Comparison of ENCODE assay signal across 8 mouse cellular contexts in the genomic region with DNA sequence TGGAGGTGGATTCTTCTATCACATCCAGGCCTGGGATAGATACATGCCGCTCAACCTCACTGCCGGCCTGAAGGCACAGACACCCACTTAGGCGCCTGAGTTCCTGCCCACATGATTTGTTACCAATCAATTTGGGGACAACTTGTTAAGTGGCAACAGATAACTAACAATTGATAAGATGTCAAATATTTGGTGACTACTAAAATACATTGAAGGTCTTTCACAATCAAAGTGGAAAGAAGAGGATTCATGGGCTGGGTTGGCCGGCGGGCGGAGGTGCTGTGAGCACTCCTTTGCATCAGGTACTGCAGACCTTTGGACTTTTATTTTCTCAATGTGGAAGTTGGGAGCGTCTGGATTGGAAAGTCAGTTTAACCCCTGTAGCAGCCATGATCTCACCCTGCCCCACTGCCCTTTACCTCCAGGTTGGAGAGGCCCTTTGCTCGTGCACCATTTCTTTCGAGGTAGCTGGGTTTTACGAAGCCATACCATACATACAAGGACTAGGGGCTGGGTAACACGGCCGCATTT.
DNase-seq lines count a peak whose midpoint lies in the region; ATAC-seq and TF ChIP-seq lines count a peak whose summit lies in the region.

No protein-coding gene starts in this region.

- H3K9me3 ChIP-seq in liver, embryonic 12.5 days (replicated peaks), result no peaks in the 10 kb centered on the region

- no peaks in the 10 kb centered on the region for H3K4me1 ChIP-seq in cerebellum, adult 2 months (ENCODE audit: control insufficient read depth, insufficient read depth, low read length)
- peaks cover 11% of the 10 kb centered on the region for H3K4me1 ChIP-seq in testis, adult 2 months (ENCODE audit: control insufficient read depth, insufficient read depth, low read length)
- peaks cover 39% of the 10 kb centered on the region for H3K4me1 ChIP-seq in liver, embryonic 12.5 days

- H3K4me3 ChIP-seq in cerebellum, adult 2 months (replicated peaks; ENCODE audit: insufficient read depth, low read depth, low read length), result peak overlapping the region; percentile 1
- H3K4me3 ChIP-seq in testis, adult 2 months (ENCODE audit: control insufficient read depth, low read depth, low read length), result peak overlapping the region; percentile 75
- peak overlapping the region; percentile 74 for H3K4me3 ChIP-seq in liver, embryonic 12.5 days

- H3K27ac ChIP-seq in cerebellum, adult 2 months (ENCODE audit: insufficient read depth, low read length), result no peak overlapping the region
- no peak overlapping the region for H3K27ac ChIP-seq in testis, adult 2 months (ENCODE audit: control insufficient read depth, insufficient read depth, low read depth, low read length)
- no peak overlapping the region for H3K27ac ChIP-seq in liver, embryonic 12.5 days

- 66% methylated on average over 12 of the region's 12 CpGs for WGBS in cerebellum, adult 2 months
- 34% methylated on average over 12 of the region's 12 CpGs for WGBS in liver, embryonic 12.5 days (ENCODE audit: insufficient replicate concordance)

- H3K27me3 ChIP-seq in cerebellum, adult 2 months (ENCODE audit: control insufficient read depth, insufficient read depth, low read length), result no peaks in the 10 kb centered on the region
- H3K27me3 ChIP-seq in testis, adult 2 months (ENCODE audit: control insufficient read depth, insufficient read depth, low read length), result no peaks in the 10 kb centered on the region
- no peaks in the 10 kb centered on the region for H3K27me3 ChIP-seq in liver, embryonic 12.5 days (replicated peaks)

- no peak for DNase-seq in cerebellum, adult 2 months
- DNase-seq in cerebellum, postnatal 14 days, result no peak
- DNase-seq in testis, postnatal 10 days (ENCODE audit: low spot score), result no peak
- DNase-seq in testis, postnatal 14 days (ENCODE audit: low spot score), result peak; percentile 13
- no peak for DNase-seq in frontal cortex, postnatal 10 days (ENCODE audit: low spot score in 2 of 2)

- H3K9ac ChIP-seq in liver, embryonic 12.5 days, result peak overlapping the region; percentile 86; the same call in 1 of the 2 replicates

- peak overlapping the region; percentile 98 for H3K4me2 ChIP-seq in liver, embryonic 12.5 days

- no peak for TF ChIP-seq CTCF in cerebellum, adult 2 months (IDR thresholded peaks at IDR 0.05; ENCODE audit: borderline replicate concordance, insufficient read depth, low read depth, low read length)
- no peak for TF ChIP-seq CTCF in testis, adult 2 months (IDR thresholded peaks at IDR 0.05; ENCODE audit: control insufficient read depth, insufficient read depth, insufficient replicate concordance, low read depth, low read length)

- no peaks in the 10 kb centered on the region for H3K36me3 ChIP-seq in testis, adult 2 months (ENCODE audit: control insufficient read depth, insufficient read depth, low read length)
- no peaks in the 10 kb centered on the region for H3K36me3 ChIP-seq in liver, embryonic 12.5 days

- TF ChIP-seq POLR2A in cerebellum, adult 2 months (IDR thresholded peaks at IDR 0.05; ENCODE audit: borderline replicate concordance, insufficient read depth, low read length), result no peak
- no peak for TF ChIP-seq POLR2A in testis, adult 2 months (IDR thresholded peaks at IDR 0.05; ENCODE audit: control insufficient read depth, low read depth, low read length)

- no peak for ATAC-seq in liver, embryonic 12.5 days
- ATAC-seq in megakaryocyte progenitor cell, adult 5-6 weeks (replicated peaks; ENCODE audit: poor library complexity), result no peak

Comparison
In these comparisons a context has a peak if more than half of its experiments do, and no peak if none do; other contexts are left out.
1. H3K4me3 ChIP-seq: peak in every context shown above with its lines; median percentile 75 in testis, adult 2 months; 74 in liver, embryonic 12.5 days; 1 in cerebellum, adult 2 months.